Mouse (Mus musculus): ENCODE results near the gene Gm5129. TPM values are rescaled to one million over a fixed set of nuclear protein-coding genes. Genes with fewer than 3 reads are reported as not detected.
"Not testable (repeated sequence)": the region's sequence is repeated elsewhere in the genome, so short reads cannot be mapped to it uniquely, and the experiment has no call there.

Gene Gm5129
- total RNA-seq, 2 experiments from 2014 or later, result not detected

GRCm38 (mm10) chr5:29734831-29735510, 765 bp downstream of the Gm5129 start:
- DNase-seq (ENCODE audit: low spot score in 2 of 2), result peak in 1 of 2 experiments; percentile 37
- intact Hi-C loops (cut with DNase I), result no loop called here

GRCm38 (mm10) chr5:29726070-29726469, 9.7 kb downstream of the Gm5129 start:
- DNase-seq (ENCODE audit: low spot score in 2 of 2); intact Hi-C loops (cut with DNase I): not testable (repeated sequence)

- intact Hi-C loops (cut with DNase I), result no loop called here
- no peak for DNase-seq (ENCODE audit: low spot score in 2 of 2)
Observed at GRCm38 (mm10) chr5:29725369-29725768, 10.4 kb downstream of the Gm5129 start.

- intact Hi-C loops (cut with DNase I), result no loop called here
- no peak for DNase-seq (ENCODE audit: low spot score in 2 of 2)
Observed at GRCm38 (mm10) chr5:29721159-29721558, 14.6 kb downstream of the Gm5129 start.

GRCm38 (mm10) chr5:29712906-29713305, 22.8 kb downstream of the Gm5129 start:
- intact Hi-C loops (cut with DNase I), result no loop called here

GRCm38 (mm10) chr5:29711631-29712030, 24.1 kb downstream of the Gm5129 start:
- peak in 1 of 2 experiments; percentile 44 for DNase-seq (ENCODE audit: low spot score in 2 of 2)
- intact Hi-C loops (cut with DNase I), result no loop called here

More at GRCm38 (mm10) chr5:29712906-29713305, 22.8 kb downstream of the Gm5129 start:
- no peak for DNase-seq (ENCODE audit: low spot score in 2 of 2)

GRCm38 (mm10) chr5:29708258-29708657, 27.5 kb downstream of the Gm5129 start:
- intact Hi-C loops (cut with DNase I), result no loop called here
- no peak for DNase-seq (ENCODE audit: low spot score in 2 of 2)

GRCm38 (mm10) chr5:29707241-29707640, 28.5 kb downstream of the Gm5129 start:
- no peak for DNase-seq (ENCODE audit: low spot score in 2 of 2)
- intact Hi-C loops (cut with DNase I), result no loop called here

GRCm38 (mm10) chr5:29699520-29700202, 36.1 kb downstream of the Gm5129 start:
- intact Hi-C loops (cut with DNase I), result no loop called here
- no peak for DNase-seq (ENCODE audit: low spot score in 2 of 2)

GRCm38 (mm10) chr5:29698493-29698892, 37.2 kb downstream of the Gm5129 start:
- intact Hi-C loops (cut with DNase I), result no loop called here
- DNase-seq (ENCODE audit: low spot score in 2 of 2), result no peak

GRCm38 (mm10) chr5:29688352-29688751, 47.4 kb downstream of the Gm5129 start:
- intact Hi-C loops (cut with DNase I), result no loop called here
- no peak for DNase-seq (ENCODE audit: low spot score in 2 of 2)

- DNase-seq (ENCODE audit: low spot score in 2 of 2), result peak in 1 of 2 experiments; percentile 30
- intact Hi-C loops (cut with DNase I), result loop anchor here (2.0 kb wide), 1 partner anchor 299 kb away; no protein-coding TSS in a partner anchor
Observed at GRCm38 (mm10) chr5:29687671-29688070, 48.1 kb downstream of the Gm5129 start.

Other genes starting within 250 kb of the Gm5129 start
- 10 to 100 TPM; 77.2 to 82.0 TPM for gene Ube3c, start 166.7 kb downstream of the Gm5129 start, total RNA-seq (2021)
- 100 to 1,000 TPM; 174 to 187 TPM for gene Dnajb6, start 248 bp downstream of the Gm5129 start, total RNA-seq (2021)

All from left cerebral cortex, postnatal 14 days (tissue).